Mouse (Mus musculus) T-helper 17 cell (primary cell): ENCODE data around the gene Lypd6.

Experiments used
- in situ Hi-C, 2 experiments: fragments of 300-600 bp; cut with MboI, MseI; formaldehyde crosslinking; loops; 1 replicate in 1 of 2; 2 replicates in 1 of 2; pipeline ENCODE4 v1.15.1; 2025; ENCODE audit warnings: high pct_unique_total_duplicates in 2 of 2

Gene Lypd6

DNA sequence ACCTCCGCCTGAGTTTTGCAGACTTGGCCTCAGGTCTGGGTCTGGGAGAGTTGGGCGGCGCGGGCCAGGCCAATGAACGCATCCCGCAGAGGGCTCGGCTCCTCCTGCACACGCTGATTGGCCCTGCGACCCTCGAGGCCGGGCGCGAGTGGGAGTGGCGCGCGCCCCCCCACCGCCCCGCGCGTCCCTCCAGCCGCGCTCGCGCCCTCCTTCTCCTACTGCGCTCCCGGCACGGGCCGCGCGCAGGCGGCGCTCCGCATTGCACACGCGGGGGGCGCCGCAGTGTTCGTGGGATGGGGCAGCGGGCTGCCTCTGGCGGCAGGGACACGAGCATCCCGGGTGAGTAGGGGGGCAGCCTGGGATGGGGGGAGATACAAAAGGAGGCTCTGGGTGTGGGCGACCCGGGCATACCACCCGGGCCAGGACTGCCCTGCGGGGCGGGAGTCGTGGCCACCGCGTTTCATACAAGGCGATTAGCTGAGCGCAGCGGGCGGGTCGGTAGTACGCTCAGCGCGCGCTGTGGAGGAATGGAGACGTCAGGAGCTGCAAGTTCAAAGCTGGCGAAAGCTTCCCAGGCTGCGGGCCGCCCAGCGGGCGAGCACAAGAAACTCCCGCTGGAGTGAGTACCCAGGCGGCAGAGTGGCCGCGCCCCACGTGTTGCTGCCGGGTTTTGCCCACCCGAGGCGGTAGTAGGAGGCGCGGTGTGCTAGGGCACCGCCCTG is at the start of gene Lypd6:
TSS of gene Lypd6 (plus strand) at position 184 of the 722 bp plus-strand sequence.
- in situ Hi-C loops = no loop called here

DNA sequence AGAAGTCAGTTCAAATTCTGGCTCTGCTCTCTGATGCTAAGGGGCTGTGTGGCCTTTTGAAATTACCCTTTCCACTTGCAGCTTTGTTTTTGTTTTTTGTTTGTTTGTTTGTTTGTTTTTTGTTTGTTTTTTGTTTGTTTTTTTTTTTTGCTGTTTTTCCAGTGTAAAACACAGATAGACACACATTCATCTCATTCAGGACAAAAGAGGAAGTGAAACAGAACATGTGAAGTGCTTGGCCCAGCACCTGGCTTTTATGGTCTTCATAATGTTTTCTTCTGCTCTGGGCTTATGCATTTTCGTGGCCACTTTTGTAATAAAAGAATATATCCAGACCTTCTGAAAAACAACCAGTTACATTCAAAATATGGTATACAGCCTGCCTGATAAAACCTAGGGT is 46.8 kb upstream of the Lypd6 start:
- in situ Hi-C loops = no loop called here

GRCm38 (mm10) chr2:50025549-50025948 is 40.7 kb upstream of the Lypd6 start:
- in situ Hi-C loops = no loop called here

DNA sequence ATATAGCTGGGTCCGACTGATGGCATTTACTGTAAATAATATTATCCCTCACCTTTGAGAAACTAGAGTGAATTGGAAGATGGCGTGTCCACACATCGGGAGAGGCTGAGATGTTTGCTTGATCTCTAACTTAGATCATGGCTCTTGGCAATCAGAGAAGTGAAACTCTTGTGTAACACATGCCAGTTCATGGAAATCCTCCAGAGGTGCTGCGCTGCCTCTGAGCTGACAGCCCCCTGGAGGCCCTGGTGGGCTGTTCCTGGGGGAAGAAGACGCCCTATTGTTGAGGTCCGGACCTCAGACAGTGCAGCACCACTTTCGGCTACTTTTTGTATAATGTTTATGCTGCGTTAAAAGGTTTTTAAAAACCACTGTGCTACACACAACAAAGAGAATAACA is 37.3 kb upstream of the Lypd6 start:
- in situ Hi-C loops = no loop called here

DNA sequence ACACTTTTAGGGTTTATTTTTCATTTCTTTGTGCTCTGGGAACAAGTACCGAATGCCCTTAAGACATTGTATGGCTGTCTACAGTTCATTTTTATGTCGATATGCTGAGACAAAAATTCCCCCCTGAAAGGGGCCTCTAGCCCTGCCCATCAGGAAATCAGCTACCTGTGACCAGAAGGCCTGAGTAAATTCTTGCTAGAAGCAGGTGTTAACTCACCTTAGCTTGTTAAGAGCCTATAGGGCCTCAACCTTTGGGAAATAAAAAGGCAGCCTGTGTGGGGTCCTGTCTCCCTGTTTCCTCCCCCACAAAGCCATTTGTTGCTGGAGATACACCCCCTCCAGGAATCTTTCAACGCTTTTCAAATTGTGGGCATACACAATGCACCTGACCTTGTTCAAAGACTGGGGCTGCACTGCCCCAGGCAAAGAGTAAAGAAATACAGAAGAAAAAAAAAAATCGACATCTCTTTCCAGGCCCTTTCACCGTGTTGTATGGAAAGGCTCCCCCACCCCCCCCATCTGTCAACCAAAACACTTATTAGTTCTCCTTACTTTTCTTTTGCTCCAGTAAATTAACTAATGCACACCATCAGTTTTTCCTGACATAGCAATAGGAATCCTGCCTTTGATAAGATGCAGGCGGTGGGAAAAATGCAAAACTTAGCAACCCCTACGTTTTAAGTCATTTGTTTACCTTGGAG is 21.9 kb upstream of the Lypd6 start:
- in situ Hi-C loops = no loop called here

DNA sequence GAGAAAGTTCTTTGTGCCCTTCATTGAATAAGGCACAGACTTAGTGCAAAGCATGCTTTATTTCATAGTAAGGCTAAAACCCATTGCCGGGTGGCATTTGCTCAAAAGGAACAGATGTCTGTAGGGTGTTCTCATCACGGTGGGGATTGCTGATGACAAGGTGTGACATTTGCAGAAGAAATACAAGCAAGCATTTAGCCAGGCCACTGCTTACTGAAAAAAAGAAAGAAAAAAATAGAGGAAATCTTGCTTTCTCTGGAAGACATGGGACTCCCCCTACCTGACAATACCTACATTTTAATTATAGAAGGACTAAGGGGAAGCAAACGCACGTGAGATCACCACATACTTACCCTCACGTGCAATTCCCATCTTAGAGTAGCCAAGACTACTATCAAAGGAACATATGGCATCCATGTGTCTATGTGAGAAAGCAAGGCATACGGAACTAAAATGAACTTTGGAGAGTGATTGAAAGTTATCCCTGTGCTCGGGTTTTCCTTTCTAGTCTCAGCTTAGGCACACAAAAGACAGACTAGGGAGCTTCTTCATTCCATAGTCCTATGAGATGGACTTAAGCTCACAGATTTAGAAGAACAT is 21.3 kb upstream of the Lypd6 start:
- in situ Hi-C loops = no loop called here

DNA sequence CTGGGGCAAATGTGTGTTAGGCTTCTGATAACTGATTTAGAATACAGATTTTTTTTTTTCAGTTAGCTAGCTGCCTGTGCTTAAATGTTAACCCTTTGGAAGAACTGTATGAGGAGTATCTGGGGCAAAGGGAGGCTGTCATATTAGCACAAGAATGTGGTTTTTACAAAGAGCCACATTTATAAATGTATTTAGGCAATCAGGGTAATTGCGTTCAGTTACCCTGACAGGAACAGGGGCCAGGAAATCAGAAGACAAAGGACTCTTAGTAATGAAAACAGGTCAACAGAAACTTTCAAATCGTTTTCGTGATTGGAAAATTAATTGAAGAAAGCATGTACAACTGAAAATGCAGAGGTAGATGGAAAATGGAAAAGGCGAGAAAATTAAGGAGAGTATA is 20.4 kb upstream of the Lypd6 start:
- in situ Hi-C loops = no loop called here

DNA sequence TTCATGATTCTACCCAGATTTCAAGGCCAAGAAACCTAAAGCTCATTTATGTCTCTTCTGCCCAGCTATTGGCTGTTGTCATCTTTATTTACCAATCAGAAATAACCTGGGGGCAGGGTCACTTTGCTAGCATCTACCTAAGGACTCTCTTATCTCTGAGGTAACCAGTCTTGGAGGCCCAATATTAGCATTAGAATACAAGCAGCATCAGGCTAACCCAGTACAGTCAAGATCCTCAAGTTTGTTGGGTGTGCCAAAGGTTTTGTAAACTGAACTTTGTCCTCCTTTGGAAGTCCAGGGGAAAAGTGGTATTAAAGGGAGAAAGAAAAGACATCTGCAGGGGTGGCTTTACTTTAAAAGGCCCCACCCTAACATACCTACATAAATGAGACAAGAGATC is 17.8 kb upstream of the Lypd6 start:
- in situ Hi-C loops = no loop called here

GRCm38 (mm10) chr2:50053893-50054292 is 12.3 kb upstream of the Lypd6 start:
- in situ Hi-C loops = no loop called here

DNA sequence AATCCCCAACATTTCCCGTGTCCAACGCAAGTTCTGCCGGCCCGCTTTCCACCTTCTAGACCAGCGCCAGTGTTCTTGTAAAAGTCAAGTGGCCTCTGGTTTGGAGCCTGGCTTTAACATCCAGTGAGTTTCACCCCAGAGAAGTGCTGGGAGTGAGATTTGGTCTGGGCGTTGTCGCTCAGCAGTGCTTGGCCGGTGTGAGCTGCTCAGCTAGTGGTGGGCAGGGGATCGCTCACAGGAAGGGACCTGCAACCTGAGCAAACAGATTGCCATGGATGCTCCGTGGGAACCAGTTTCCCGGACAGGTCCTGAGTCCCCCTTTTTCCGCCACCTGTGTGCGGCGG is 355 bp upstream of the Lypd6 start:
- in situ Hi-C loops = no loop called here

DNA sequence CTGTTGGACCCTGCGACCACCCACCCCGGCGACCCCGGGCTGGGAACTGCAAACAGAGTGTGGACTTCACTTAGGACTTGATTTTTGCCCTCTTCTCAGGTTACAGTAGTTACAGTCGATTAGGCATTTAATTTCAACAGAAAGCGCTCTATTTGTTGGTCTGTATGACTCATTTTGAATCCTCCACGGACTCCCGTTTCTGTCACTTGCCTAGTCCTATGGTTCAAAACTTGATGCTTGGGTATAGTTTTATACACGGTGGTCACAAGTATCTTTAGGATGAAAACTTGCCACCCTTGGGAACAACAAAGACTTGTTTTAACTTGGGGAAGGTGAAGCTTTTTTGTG is 713 bp downstream of the Lypd6 start:
- in situ Hi-C loops = no loop called here

DNA sequence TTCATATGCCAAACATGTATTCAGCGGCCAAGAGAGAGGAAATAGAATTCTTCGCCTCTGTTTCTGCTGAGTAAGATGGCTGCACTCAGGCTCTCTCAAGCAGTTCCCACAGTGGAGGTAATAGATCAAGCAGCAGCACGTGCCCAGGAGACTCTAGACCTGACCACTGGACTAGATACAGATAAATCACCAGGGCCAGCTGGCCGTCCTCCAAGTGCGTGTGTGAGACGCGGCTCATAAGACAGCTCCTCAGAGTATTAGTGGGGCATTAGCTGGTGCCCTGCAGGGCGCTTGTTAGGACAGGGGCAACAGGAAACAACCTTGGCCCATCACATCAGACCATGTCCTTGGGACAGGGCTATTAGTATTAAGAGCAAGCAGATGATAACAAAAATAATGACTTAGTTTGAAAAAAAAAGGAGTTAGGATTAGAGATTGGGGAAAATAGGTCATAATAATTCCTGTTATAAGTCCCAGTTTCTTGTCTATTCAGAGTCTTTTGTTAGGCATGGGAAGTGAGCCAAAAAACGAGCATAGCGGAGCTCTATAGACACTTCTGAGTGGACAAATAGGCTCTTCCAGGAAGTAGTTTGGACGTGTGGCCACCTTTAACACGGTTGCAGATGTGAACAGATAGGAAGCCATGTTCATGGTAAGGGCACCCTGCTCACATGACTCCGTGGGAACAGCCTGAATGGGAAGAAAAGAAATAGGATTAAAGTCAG is 3.5 kb downstream of the Lypd6 start:
- in situ Hi-C loops = no loop called here

DNA sequence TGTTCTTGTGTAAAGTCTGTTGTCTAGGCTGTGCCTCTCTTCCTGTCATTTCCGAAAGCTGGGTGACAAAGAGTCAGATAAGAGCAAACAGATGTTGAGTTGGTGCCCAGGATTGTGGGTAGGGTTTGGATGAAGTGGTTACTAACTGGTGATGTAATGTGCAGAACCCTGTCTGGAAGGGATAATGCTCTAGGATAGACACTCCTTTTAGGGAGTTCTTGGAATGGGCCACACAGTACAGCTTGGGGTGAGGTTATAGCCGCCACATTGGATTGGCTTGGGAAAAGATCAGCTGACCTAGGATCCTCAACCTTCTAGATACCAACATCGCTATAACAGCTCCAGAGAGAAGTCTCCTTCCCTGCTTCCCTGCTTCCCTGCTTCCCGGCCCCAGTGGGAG is 5.9 kb downstream of the Lypd6 start:
- in situ Hi-C loops = no loop called here

DNA sequence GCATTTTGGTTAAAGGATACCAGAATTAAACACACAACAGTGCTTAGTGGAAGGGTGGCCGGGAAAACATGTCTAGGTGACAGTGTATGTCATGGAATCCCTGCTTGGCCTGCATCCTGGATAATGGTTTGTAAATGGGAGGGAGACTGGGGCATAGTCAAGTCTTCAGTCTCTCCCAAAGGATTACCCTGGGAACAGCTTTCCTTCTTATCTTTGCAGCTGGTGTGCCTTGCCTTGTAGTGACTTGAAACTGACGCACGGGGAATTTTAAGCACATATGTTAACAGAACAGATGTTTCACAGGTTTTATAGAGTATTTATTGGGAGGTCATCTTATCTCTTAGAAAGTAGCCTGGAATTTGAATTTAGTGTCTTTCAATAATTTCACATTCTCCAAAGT is 18.5 kb downstream of the Lypd6 start:
- in situ Hi-C loops = no loop called here

GRCm38 (mm10) chr2:50087761-50088160 is 21.5 kb downstream of the Lypd6 start:
- in situ Hi-C loops = no loop called here

DNA sequence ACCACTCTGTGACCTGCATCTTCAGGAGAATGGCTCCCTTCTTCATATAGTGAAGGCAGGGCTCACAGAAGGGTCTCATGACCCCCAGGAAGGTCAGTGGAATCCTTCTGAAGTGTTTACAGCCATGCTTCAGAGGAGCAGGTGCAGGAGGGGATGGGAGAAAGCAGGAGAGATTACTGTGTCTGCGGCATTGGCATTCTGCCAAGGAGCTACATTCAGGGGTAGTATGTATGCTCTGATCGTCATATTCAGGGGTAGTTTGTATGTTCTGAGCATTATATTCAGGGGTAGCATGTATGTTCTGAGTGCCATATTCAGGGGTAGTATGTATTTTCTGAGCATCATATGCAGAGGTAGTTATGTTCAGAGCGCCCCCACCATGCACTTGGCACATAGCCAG is 30.1 kb downstream of the Lypd6 start:
- in situ Hi-C loops = no loop called here

DNA sequence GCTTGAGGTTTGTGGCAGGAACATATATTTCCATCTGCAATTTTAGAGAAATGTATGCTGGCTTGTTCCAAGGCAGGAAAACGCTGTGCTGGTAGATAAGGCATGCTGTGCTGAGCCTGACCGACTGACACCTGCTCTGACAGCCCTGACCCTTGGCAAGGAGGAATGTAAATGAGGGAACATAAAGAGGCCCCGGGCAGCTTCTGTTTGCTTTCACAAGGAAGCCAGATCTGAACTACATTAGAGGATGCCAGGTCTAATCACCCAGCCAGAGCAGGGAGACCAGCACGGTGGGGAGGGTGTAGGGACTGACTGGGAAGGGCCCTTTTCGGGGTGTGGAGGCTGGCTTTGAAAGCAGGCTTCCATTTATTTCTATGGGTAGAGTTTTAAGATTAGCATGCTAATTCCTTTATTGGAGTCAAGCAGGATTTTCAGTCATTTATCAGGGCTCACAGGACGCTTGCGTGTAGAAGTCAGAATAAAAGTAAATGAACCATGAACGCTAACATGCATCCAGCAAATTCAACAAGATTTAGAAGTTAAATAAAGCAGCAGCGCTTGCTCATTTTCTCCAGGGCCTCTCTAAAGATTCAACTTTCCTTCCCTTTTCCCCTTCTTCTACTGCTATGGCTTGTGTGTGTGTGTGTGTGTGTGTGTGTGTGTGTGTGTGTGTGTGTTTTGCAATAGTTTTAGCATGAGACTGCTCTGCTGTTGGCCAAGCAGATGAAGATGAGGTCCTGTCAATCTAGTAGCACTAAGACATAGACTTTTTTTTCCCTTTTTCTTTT is 34.3 kb downstream of the Lypd6 start:
- in situ Hi-C loops = no loop called here

- in situ Hi-C loops = no loop called here
Measured at GRCm38 (mm10) chr2:50101152-50101450, 34.9 kb downstream of the Lypd6 start.

DNA sequence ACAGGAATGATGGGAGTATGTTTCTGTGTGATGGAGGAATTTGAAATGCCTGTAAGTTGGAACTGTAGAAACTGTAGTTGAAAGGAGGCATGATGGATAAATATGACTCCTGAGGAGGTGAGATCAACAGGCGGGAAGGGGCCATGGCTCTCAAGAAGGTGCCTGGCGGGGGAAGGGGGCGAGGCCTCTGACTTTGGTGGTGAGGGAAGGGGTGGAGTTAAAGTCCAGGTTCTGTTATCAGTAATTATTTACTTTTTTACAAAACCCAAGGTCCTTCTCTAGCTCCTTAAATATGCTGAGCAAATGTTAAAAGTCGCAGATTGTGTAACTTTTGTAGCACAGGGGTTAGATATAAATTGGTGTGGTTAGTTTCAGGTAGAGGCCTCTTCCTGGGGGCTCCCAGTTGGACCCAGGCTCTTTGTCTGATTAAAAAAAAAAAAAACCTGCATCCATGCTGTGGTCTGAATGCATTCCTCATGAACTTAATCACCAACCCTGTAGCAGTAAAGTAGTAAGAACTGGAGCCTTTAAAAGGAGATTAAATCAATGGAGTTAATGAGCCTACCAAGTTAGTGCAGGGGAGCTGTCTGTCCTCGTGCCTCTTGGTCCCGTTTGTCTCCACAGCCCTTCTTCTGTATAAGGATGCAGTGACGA is 37.7 kb downstream of the Lypd6 start:
- in situ Hi-C loops = no loop called here

GRCm38 (mm10) chr2:50105590-50105989 is 39.4 kb downstream of the Lypd6 start:
- in situ Hi-C loops = no loop called here

- in situ Hi-C loops = no loop called here
Measured at GRCm38 (mm10) chr2:50105992-50106391, 39.8 kb downstream of the Lypd6 start.
